In genomic region chr10:74316091-74316490, GRCm38 (mm10) we compare ENCODE assay signal across 25 mouse cellular contexts.
DNase-seq lines count a peak whose midpoint lies in the region; ATAC-seq and TF ChIP-seq lines count a peak whose summit lies in the region.
"Had no signal": no experiment of that assay in that cellular context is flagged by ENCODE, and none has a peak within 500 bp of the region (broad histone marks: within the 10 kb centered on the region; RNA-seq: fewer than 3 reads in every experiment).

No protein-coding gene starts in this region.

- H3K4me2 ChIP-seq in forebrain, embryonic 14.5 days (ENCODE audit: low read length), result no peak overlapping the region
- H3K4me2 ChIP-seq in forebrain, embryonic 15.5 days (replicated peaks), result no peak overlapping the region
- H3K4me2 ChIP-seq in hindbrain, postnatal 0 days (ENCODE audit: low read depth, low read length), result no peak overlapping the region
- H3K4me2 ChIP-seq in hindbrain, embryonic 12.5 days (replicated peaks), result no peak overlapping the region
- H3K4me2 ChIP-seq in midbrain, postnatal 0 days (ENCODE audit: low read depth, low read length, poor library complexity, severe bottlenecking), result no peak overlapping the region
- no peak overlapping the region for H3K4me2 ChIP-seq in midbrain, embryonic 13.5 days (replicated peaks)
- H3K4me2 ChIP-seq: embryonic facial prominence, embryonic 12.5 days; embryonic facial prominence, embryonic 15.5 days; heart, embryonic 13.5 days; hindbrain, embryonic 15.5 days; intestine, embryonic 15.5 days had no signal

- TF ChIP-seq CTCF in hindbrain, postnatal 0 days (IDR thresholded peaks at IDR 0.05; ENCODE audit: low read depth), result no peak
- no peak for TF ChIP-seq CTCF in midbrain, postnatal 0 days (IDR thresholded peaks at IDR 0.05)

- no peaks in the 10 kb centered on the region for H3K27me3 ChIP-seq in forebrain, embryonic 14.5 days (replicated peaks; ENCODE audit: control insufficient read depth, insufficient read depth, low read length)
- H3K27me3 ChIP-seq in forebrain, embryonic 15.5 days, result no peaks in the 10 kb centered on the region
- H3K27me3 ChIP-seq in hindbrain, postnatal 0 days (ENCODE audit: insufficient read depth, low read length), result no peaks in the 10 kb centered on the region
- H3K27me3 ChIP-seq in hindbrain, embryonic 12.5 days, result no peaks in the 10 kb centered on the region
- no peaks in the 10 kb centered on the region for H3K27me3 ChIP-seq in midbrain, postnatal 0 days (ENCODE audit: insufficient read depth, low read length)
- H3K27me3 ChIP-seq in midbrain, embryonic 13.5 days, result no peaks in the 10 kb centered on the region
- H3K27me3 ChIP-seq: embryonic facial prominence, embryonic 12.5 days; embryonic facial prominence, embryonic 15.5 days; heart, embryonic 13.5 days; hindbrain, embryonic 15.5 days; intestine, embryonic 15.5 days had no signal

- H3K36me3 ChIP-seq in forebrain, embryonic 14.5 days (ENCODE audit: control insufficient read depth, insufficient read depth, low read length), result no peaks in the 10 kb centered on the region
- no peaks in the 10 kb centered on the region for H3K36me3 ChIP-seq in forebrain, embryonic 15.5 days
- no peaks in the 10 kb centered on the region for H3K36me3 ChIP-seq in hindbrain, postnatal 0 days (ENCODE audit: insufficient read depth, low read length)
- H3K36me3 ChIP-seq in hindbrain, embryonic 12.5 days, result no peaks in the 10 kb centered on the region
- no peaks in the 10 kb centered on the region for H3K36me3 ChIP-seq in midbrain, postnatal 0 days (ENCODE audit: insufficient read depth, low read length)
- H3K36me3 ChIP-seq in midbrain, embryonic 13.5 days, result no peaks in the 10 kb centered on the region
- H3K36me3 ChIP-seq: embryonic facial prominence, embryonic 12.5 days; embryonic facial prominence, embryonic 15.5 days; heart, embryonic 10.5 days; heart, embryonic 13.5 days; hindbrain, embryonic 15.5 days; intestine, embryonic 15.5 days had no signal

- H3K27ac ChIP-seq in forebrain, embryonic 14.5 days (ENCODE audit: low read depth, low read length), result no peak overlapping the region
- no peak overlapping the region for H3K27ac ChIP-seq in forebrain, embryonic 15.5 days (replicated peaks)
- no peak overlapping the region for H3K27ac ChIP-seq in hindbrain, postnatal 0 days
- H3K27ac ChIP-seq in hindbrain, embryonic 12.5 days, result no peak overlapping the region
- H3K27ac ChIP-seq in midbrain, postnatal 0 days (ENCODE audit: low read depth, low read length), result no peak overlapping the region
- no peak overlapping the region for H3K27ac ChIP-seq in midbrain, embryonic 13.5 days
- H3K27ac ChIP-seq: embryonic facial prominence, embryonic 12.5 days; embryonic facial prominence, embryonic 15.5 days; heart, adult 2 months; heart, embryonic 10.5 days; heart, embryonic 13.5 days; hindbrain, embryonic 15.5 days; intestine, embryonic 15.5 days had no signal

- peak; percentile 46; the same call in 1 of the 2 replicates for ATAC-seq in forebrain, embryonic 14.5 days
- ATAC-seq in forebrain, embryonic 15.5 days (replicated peaks), result no peak
- no peak for ATAC-seq in hindbrain, postnatal 0 days
- ATAC-seq in hindbrain, embryonic 12.5 days (ENCODE audit: low FRiP score), result no peak
- ATAC-seq in midbrain, postnatal 0 days (ENCODE audit: low FRiP score), result no peak
- ATAC-seq in midbrain, embryonic 13.5 days, result no peak
- ATAC-seq: activated CD4-positive, CD25-positive, alpha-beta regulatory T cell, adult 4 months; intestine, embryonic 15.5 days had no signal

- 69% methylated on average over 2 of the region's 2 CpGs for WGBS in forebrain, embryonic 14.5 days
- WGBS in forebrain, embryonic 15.5 days, result 49% methylated on average over 2 of the region's 2 CpGs
- 46% methylated on average over 2 of the region's 2 CpGs for WGBS in hindbrain, postnatal 0 days
- WGBS in hindbrain, embryonic 12.5 days, result 89% methylated on average over 2 of the region's 2 CpGs
- WGBS in midbrain, postnatal 0 days, result 76% methylated on average over 2 of the region's 2 CpGs
- 80% methylated on average over 2 of the region's 2 CpGs for WGBS in midbrain, embryonic 13.5 days

- H3K9me3 ChIP-seq in forebrain, embryonic 14.5 days (replicated peaks; ENCODE audit: control insufficient read depth, low read length), result no peaks in the 10 kb centered on the region
- no peaks in the 10 kb centered on the region for H3K9me3 ChIP-seq in forebrain, embryonic 15.5 days
- H3K9me3 ChIP-seq in hindbrain, postnatal 0 days (ENCODE audit: low read length), result no peaks in the 10 kb centered on the region
- H3K9me3 ChIP-seq in hindbrain, embryonic 12.5 days (replicated peaks), result no peaks in the 10 kb centered on the region
- H3K9me3 ChIP-seq in midbrain, postnatal 0 days (ENCODE audit: low read length), result no peaks in the 10 kb centered on the region
- no peaks in the 10 kb centered on the region for H3K9me3 ChIP-seq in midbrain, embryonic 13.5 days
- H3K9me3 ChIP-seq: embryonic facial prominence, embryonic 12.5 days; embryonic facial prominence, embryonic 15.5 days; heart, embryonic 10.5 days; heart, embryonic 13.5 days; hindbrain, embryonic 15.5 days; intestine, embryonic 15.5 days had no signal

- H3K4me3 ChIP-seq in forebrain, embryonic 14.5 days (ENCODE audit: low read depth, low read length), result no peak overlapping the region
- no peak overlapping the region for H3K4me3 ChIP-seq in forebrain, embryonic 15.5 days
- H3K4me3 ChIP-seq in hindbrain, postnatal 0 days (ENCODE audit: low read length), result no peak overlapping the region
- H3K4me3 ChIP-seq in hindbrain, embryonic 12.5 days, result no peak overlapping the region
- H3K4me3 ChIP-seq in midbrain, postnatal 0 days (ENCODE audit: low read depth, low read length), result no peak overlapping the region
- no peak overlapping the region for H3K4me3 ChIP-seq in midbrain, embryonic 13.5 days (replicated peaks)
- H3K4me3 ChIP-seq: embryonic facial prominence, embryonic 12.5 days; embryonic facial prominence, embryonic 15.5 days; heart, adult 2 months; heart, embryonic 10.5 days; heart, embryonic 13.5 days; hindbrain, embryonic 15.5 days; intestine, embryonic 15.5 days had no signal

- DNase-seq in cerebellum, postnatal 10 days, result peak; percentile 6 to 32
- DNase-seq in cerebellum, postnatal 4 days (ENCODE audit: low spot score in 2 of 2), result no peak
- peak; percentile 53 for DNase-seq in forebrain, embryonic 14.5 days (ENCODE audit: low spot score)
- DNase-seq in hindbrain, postnatal 0 days (ENCODE audit: low spot score), result peak; percentile 22
- DNase-seq in midbrain, postnatal 0 days (ENCODE audit: low spot score), result peak; percentile 22
- DNase-seq: adrenal gland, adult 8-10 months; adrenal gland, postnatal 25 days; cerebellum, adult 2 months; cerebellum, adult 9-11 months; gastrocnemius, postnatal 10 days; gastrocnemius, postnatal 36 days; heart, adult 2 months; heart, postnatal 14 days; heart, postnatal 4 days; kidney, adult 11 months had no signal

- no peak overlapping the region for H3K9ac ChIP-seq in forebrain, embryonic 14.5 days (ENCODE audit: low read length)
- H3K9ac ChIP-seq in forebrain, embryonic 15.5 days (replicated peaks), result no peak overlapping the region
- no peak overlapping the region for H3K9ac ChIP-seq in hindbrain, postnatal 0 days (replicated peaks; ENCODE audit: low read length)
- H3K9ac ChIP-seq in hindbrain, embryonic 12.5 days, result no peak overlapping the region
- no peak overlapping the region for H3K9ac ChIP-seq in midbrain, postnatal 0 days (replicated peaks; ENCODE audit: low read length, poor library complexity, severe bottlenecking)
- no peak overlapping the region for H3K9ac ChIP-seq in midbrain, embryonic 13.5 days (replicated peaks)
- H3K9ac ChIP-seq: embryonic facial prominence, embryonic 12.5 days; embryonic facial prominence, embryonic 15.5 days; heart, embryonic 13.5 days; hindbrain, embryonic 15.5 days; intestine, embryonic 15.5 days had no signal

- no peaks in the 10 kb centered on the region for H3K4me1 ChIP-seq in forebrain, embryonic 14.5 days (ENCODE audit: control insufficient read depth, insufficient read depth, low read length)
- peaks cover 2% of the 10 kb centered on the region; the same call in 1 of the 2 replicates for H3K4me1 ChIP-seq in forebrain, embryonic 15.5 days
- H3K4me1 ChIP-seq in hindbrain, postnatal 0 days (ENCODE audit: insufficient read depth, low read length), result no peaks in the 10 kb centered on the region
- no peaks in the 10 kb centered on the region for H3K4me1 ChIP-seq in hindbrain, embryonic 12.5 days
- H3K4me1 ChIP-seq in midbrain, postnatal 0 days (ENCODE audit: insufficient read depth, low read length), result no peaks in the 10 kb centered on the region
- no peaks in the 10 kb centered on the region for H3K4me1 ChIP-seq in midbrain, embryonic 13.5 days (replicated peaks)
- H3K4me1 ChIP-seq: embryonic facial prominence, embryonic 12.5 days; embryonic facial prominence, embryonic 15.5 days; heart, embryonic 10.5 days; heart, embryonic 13.5 days; hindbrain, embryonic 15.5 days; intestine, embryonic 15.5 days had no signal

Comparison
In these comparisons a context has a peak if more than half of its experiments do, and no peak if none do; other contexts are left out.
1. DNase-seq: peak in cerebellum, postnatal 10 days (2 of 2), forebrain, embryonic 14.5 days (single experiment), hindbrain, postnatal 0 days (single experiment) and midbrain, postnatal 0 days (single experiment); none in cerebellum, postnatal 4 days (0 of 2).